Mouse (Mus musculus) heart, postnatal 0 days (tissue): Measurements from ENCODE around the gene Il17ra.

Experiments used
- CTCF ChIP-seq: IDR thresholded peaks from 2 replicates; pipeline ENCODE4 v1.5.1; 2016; ENCODE audit warnings: antibody characterized with exemption, control low read depth, low read depth
- EP300 ChIP-seq: IDR thresholded peaks from 2 replicates; pipeline ENCODE4 v1.6.1; 2016; ENCODE audit warnings: antibody characterized with exemption, low read depth

- TF ChIP-seq CTCF (no peak), EP300 (no peak)
Observed at GRCm38 (mm10) chr6:120509975-120510374, 46.9 kb downstream of the Il17ra start.
